Mouse (Mus musculus): ENCODE data around the gene Crygf.
"Not testable (repeated sequence)": the region's sequence is repeated elsewhere in the genome, so short reads cannot be mapped to it uniquely, and the experiment has no call there.

Gene Crygf

GRCm38 (mm10) chr1:65926294-65926693 lies at the start of gene Crygf:
Gene Crygf, plus strand, starts transcription at chr1:65926520.
- DNase-seq (ENCODE audit: low spot score), result no peak

- DNase-seq (ENCODE audit: low spot score), result no peak
These were observed 734 bp upstream of the Crygf start for GRCm38 (mm10) chr1:65925361-65926210.

- DNase-seq (ENCODE audit: low spot score), result not testable (repeated sequence)
These were observed 376 bp downstream of the Crygf start for GRCm38 (mm10) chr1:65926696-65927095.

- DNase-seq (ENCODE audit: low spot score), result no peak
These were observed 3.7 kb downstream of the Crygf start for GRCm38 (mm10) chr1:65930055-65930454.

- no peak for DNase-seq (ENCODE audit: low spot score)
These were observed 5.9 kb downstream of the Crygf start for GRCm38 (mm10) chr1:65932091-65932812.

Data from ovary, postnatal 36 days (tissue).